18 mouse cellular contexts compared by ENCODE assay signal in the genomic region with DNA sequence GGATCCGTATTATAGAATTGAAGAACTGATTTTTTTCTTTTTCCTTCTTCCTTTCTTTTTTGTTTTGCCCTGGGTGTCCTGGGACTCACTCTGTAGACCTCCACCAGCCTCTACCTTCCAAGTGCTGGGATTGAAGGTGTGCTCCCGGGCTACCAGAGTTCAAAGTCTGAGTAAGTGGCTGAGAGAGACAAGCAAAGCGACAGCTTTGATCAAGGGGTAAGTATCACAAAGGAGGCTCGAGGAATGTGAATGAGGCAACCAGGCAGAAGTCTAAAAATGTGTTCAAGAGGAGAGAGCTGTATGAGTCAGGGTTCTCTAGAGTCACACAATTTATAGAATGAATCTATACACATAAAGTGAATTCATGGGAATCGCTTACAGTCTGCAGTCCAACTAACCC.
"Had no signal": no experiment of that assay in that cellular context is flagged by ENCODE, and none has a peak within 500 bp of the region (broad histone marks: within the 10 kb centered on the region; RNA-seq: fewer than 3 reads in every experiment).

No protein-coding gene starts in this region.

- H3K27ac ChIP-seq: left cerebral cortex, adult 2 months; limb, embryonic 10.5 days; liver, embryonic 15.5 days; macrophage; midbrain, embryonic 15.5 days; neural tube, embryonic 13.5 days; stomach, embryonic 15.5 days had no signal

- H3K36me3 ChIP-seq: limb, embryonic 10.5 days; liver, embryonic 15.5 days; midbrain, embryonic 15.5 days; neural tube, embryonic 13.5 days; stomach, embryonic 15.5 days had no signal

- ATAC-seq: midbrain, embryonic 15.5 days had no signal

- H3K27me3 ChIP-seq: liver, embryonic 15.5 days; midbrain, embryonic 15.5 days; neural tube, embryonic 13.5 days; stomach, embryonic 15.5 days had no signal

- DNase-seq: kidney, adult 11 months; kidney, postnatal 14 days; lung, postnatal 10 days; retina, postnatal 1 day; right cerebral cortex, postnatal 4 days; spleen, adult 18-20 months; thymus, adult 2 months; thymus, postnatal 36 days had no signal

- H3K9me3 ChIP-seq: limb, embryonic 10.5 days; liver, embryonic 15.5 days; megakaryocyte, embryonic 14.5 days; midbrain, embryonic 15.5 days; neural tube, embryonic 13.5 days; stomach, embryonic 15.5 days had no signal

- H3K4me3 ChIP-seq: left cerebral cortex, adult 2 months; limb, embryonic 10.5 days; liver, embryonic 15.5 days; megakaryocyte, embryonic 14.5 days; midbrain, embryonic 15.5 days; neural tube, embryonic 13.5 days; stomach, embryonic 15.5 days had no signal

- H3K4me1 ChIP-seq: limb, embryonic 10.5 days; midbrain, embryonic 15.5 days; neural tube, embryonic 13.5 days; stomach, embryonic 15.5 days had no signal

- H3K4me2 ChIP-seq: liver, embryonic 11.5 days; liver, embryonic 15.5 days; midbrain, embryonic 11.5 days; midbrain, embryonic 15.5 days; neural tube, embryonic 13.5 days; stomach, embryonic 15.5 days had no signal

- H3K9ac ChIP-seq: liver, embryonic 15.5 days; midbrain, embryonic 15.5 days; neural tube, embryonic 13.5 days; stomach, embryonic 15.5 days had no signal
